Mouse (Mus musculus): ENCODE data around the gene Apc2. TPM values are rescaled to one million over a fixed set of nuclear protein-coding genes. Genes with fewer than 3 reads are reported as not detected.

Gene Apc2
- total RNA-seq, 2 experiments from 2014 or later, result 6.0 to 6.2 TPM

- no peak for DNase-seq
These were observed 931 bp upstream of the Apc2 start for GRCm38 (mm10) chr10:80294788-80295303.

- no peak for DNase-seq
These were observed 1.0 kb downstream of the Apc2 start for GRCm38 (mm10) chr10:80296824-80297223.

DNA sequence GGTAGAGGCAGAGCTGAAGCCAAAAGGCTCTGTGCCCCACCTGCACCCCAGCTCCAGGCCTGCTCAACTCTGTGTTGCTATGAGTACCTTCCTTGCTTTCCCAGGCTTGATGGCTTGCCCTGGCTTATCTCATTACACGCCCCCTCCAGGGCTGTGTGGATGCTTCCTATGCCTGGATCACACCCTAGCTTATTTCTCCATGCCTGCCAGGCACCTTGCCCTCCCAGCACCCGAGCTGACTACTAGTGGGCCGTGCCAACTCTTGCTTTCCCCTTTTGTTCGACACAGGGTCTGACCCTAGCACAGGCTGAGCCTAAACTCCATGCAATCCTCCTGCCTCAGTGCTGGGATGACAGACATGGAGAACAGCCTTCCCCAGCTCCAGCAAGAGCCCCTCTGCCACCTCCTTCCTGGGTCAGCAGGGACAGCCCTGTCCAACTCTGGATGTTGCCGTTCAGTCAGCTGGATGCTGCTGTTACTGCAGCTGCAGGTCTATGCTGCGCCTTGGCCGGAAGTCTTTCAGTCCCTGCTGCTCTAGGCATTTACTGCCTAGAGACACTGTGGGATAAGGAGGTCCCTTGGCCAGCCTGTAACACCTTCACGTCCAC, 1.9 kb downstream of the Apc2 start:
- DNase-seq, result no peak

DNA sequence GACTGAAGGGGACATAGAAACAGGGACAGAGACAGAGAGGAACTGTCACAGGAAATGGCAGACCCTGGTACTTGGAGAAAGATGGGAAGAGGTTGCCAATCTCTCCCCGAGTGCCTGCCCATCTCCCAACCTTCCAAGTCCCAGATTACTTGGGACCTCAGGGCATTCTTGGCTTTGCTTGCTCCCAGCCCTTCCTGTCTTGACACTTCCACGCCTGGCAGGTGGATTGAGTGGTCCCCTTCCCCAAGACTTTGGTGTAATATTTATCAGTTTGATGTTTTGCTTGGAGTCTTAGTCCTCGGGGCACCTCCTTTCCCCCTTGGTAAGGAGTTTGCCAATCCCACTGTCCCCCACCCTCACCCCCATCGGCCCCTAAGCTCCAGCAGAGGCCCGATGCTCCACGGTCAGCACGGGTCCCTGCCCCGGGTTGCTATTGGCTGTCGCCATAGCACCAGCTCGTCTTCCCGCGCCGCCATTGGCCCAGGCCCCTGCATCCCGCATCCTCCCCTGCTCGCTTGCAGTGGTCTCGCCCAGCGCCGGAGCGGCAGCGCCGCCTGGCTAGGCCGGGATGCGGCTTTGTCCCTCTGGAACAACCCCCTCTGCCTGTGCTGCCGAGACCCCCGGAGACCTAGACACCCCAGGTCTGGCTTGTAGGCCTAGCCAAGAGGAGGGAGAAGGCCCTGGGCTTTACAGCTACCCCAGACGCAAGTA, 2.9 kb downstream of the Apc2 start:
- peak; percentile 75 for DNase-seq

- no peak for DNase-seq
These were observed 3.5 kb downstream of the Apc2 start for GRCm38 (mm10) chr10:80299301-80299700.

GRCm38 (mm10) chr10:80299824-80300223, 4.0 kb downstream of the Apc2 start:
- no peak for DNase-seq

DNA sequence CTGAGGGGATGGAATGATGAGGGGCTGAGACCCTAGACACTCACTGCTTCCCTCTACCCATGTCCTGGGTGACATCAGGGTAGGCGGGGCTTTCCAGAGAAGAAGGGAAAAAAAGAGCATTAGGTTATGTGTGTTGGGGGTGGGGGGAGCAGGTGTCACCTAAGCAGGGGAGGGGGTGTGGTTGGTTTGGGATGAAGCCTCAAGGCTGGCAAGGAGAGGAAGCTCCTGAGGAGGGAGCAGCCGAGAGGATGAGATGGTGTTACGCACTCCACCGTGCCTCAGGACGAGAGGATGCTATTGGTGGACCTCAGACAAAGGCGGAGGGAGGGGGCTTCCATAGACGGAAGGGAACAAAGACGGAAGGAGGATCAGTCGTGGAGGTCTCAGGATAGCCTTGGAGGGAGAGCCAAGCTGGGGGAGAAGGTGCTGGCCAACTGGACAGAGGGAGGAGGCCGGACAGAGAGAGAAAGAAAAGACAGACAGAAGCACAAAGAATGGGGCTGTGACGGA, 5.0 kb downstream of the Apc2 start:
- no peak for DNase-seq

DNA sequence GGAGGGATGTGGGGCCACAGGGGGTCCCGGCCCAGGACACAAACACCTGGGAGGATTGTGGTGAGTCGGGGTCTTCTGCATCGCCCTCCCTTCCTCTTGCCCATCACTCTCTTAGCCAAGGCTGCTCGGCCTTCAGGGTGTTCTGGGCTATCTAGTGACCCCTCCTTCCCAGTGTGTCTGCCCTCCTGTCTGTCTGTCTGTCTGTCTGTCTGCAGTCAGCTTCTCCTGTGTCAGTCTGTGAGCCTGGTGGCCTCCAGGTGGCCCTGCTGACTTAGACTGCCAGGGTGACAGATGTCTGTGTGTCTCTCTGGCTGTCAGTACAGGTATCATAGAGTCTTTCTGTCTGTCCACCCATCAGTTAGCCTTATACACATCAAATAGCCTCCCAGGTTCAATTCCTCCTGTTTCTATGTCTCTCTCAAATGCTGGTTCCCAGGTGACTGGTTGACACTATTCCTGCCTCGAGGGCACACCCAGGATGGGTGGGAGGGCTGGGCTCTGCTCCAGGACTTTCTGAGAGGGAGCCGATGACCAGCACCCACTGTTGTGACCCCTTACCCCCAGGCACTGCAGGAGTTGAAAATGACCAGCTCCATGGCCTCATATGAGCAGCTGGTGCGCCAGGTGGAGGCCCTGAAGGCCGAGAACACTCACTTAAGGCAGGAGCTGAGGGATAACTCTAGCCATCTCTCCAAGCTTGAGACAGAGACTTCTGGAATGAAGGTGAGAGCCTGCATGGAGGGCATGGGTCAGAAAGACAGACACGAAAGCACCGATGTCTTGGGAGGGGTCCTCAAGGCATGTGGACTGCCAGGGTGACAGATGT, 5.7 kb downstream of the Apc2 start:
- no peak for DNase-seq

GRCm38 (mm10) chr10:80302082-80302355, 6.2 kb downstream of the Apc2 start:
- DNase-seq, result no peak

GRCm38 (mm10) chr10:80302471-80302881, 6.7 kb downstream of the Apc2 start:
- peak; percentile 86 for DNase-seq

DNA sequence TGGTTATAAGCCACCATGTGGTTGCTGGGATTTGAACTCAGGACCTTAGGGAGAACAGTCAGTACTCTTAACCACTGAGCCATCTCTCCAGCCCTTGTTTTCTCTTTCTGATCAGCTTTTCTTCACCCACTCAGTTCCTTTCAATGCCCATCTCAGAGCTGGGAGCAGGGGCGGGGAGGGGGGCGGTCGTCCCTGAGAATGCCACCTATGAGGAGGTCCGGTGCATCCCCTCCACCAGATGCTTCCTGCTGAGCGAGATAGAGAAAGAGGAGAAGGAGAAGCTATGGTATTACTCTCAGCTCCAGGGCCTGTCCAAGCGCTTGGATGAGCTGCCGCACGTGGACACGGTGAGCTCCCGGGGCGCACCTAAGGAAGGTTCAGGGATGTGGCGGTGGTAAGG, 8.7 kb downstream of the Apc2 start:
- no peak for DNase-seq

GRCm38 (mm10) chr10:80304862-80305261, 9.1 kb downstream of the Apc2 start:
- no peak for DNase-seq

- DNase-seq, result no peak
These were observed 15.8 kb downstream of the Apc2 start for GRCm38 (mm10) chr10:80311560-80311959.

GRCm38 (mm10) chr10:80312586-80313504, 17.1 kb downstream of the Apc2 start:
- no peak for DNase-seq

- peak; percentile 54 for DNase-seq
These were observed 17.9 kb downstream of the Apc2 start for GRCm38 (mm10) chr10:80313627-80314201.

GRCm38 (mm10) chr10:80314494-80315001, 18.8 kb downstream of the Apc2 start:
- no peak for DNase-seq

GRCm38 (mm10) chr10:80315315-80315714, 19.5 kb downstream of the Apc2 start:
- DNase-seq, result no peak

DNA sequence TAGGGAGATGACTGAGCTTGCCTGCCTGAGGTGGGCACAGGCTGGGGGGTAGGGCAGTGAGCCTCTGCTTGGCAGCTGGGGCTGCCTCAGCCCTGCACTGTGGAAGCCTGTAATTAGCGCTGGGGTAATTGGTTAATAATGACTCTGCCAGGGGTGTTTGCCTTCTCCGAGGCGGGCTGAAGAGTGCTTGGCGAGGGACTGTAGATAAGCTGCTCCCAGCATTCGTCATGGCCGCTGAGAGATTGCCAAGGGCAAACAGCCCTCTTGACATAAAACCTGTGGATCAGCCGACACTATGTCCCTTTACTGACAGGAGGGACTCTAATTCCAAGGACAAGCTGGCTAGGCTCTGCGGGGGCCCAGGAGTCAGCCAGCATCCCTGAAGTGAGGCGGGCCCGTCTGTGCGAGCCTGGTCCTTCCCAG, 20.6 kb downstream of the Apc2 start:
- DNase-seq, result peak; percentile 63

DNA sequence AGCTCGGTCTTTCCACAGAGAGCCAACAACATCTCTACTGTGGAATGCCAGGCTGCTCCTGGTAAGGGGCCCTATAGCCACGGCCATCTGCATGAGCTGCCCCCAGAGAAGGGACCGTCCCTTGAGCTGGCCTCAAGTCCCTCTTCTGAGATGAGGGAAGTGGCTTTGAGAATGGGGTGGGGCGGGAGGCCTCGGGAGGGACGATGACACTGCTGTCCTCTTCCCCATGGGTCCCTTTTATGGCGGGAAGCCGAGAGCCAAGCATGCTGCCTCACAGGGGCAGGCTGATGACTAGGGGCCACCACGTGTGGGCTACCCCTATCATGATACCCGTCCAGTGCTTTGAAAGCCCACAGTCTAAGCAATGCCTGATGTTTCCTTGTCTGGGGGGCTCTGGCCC, 21.2 kb downstream of the Apc2 start:
- no peak for DNase-seq

- DNase-seq, result peak; percentile 93
These were observed 24.6 kb downstream of the Apc2 start, which contains the start of gene 2310011J03Rik for GRCm38 (mm10) chr10:80320340-80320760. Gene 2310011J03Rik, minus strand, starts transcription at chr10:80320537.

DNA sequence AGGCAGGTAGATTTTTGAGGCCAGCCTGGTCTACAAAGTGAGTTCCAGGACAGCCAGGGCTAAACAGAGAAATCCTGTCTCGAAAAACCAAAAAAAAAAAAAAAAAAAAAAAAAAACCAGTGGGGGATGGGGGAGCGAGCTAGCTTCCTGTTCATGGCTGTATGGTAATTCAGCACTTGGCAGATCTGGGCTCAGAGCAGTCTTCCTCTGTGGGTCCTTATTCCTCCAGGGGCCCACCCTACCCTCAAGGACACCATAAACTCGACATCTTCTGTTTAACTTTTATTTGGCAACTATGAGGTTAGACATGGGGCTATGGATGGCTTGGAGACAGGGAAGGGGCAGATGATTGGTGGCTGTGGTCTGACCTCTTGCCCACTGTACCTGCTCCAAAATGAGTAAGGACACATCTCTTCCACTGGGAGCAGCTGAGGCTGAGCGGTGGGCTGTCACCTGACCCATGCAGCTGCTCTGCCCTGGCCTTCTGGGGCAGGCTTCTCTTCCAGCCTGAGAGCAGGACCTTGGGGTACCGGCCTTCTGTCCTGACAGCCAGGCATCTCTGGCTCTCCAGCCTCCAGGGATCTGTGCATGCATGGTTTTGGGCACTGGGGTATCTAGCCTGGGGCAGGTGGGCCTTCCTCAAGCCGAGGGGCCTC, 25.4 kb downstream of the Apc2 start:
- no peak for DNase-seq
